Mouse (Mus musculus) erythroblast, embryonic 14.5 days (primary cell): ENCODE measurements around the gene Impg1. TPM values are rescaled to one million over a fixed set of nuclear protein-coding genes. Genes with fewer than 3 reads are reported as not detected.

Experiments used
- H3K27me3 ChIP-seq: 2 replicates; pipeline ENCODE4 v1.6.1; 2012; ENCODE audit warnings: inconsistent platforms; ENCODE audit not compliant: control insufficient read depth
- H3K36me3 ChIP-seq: 2 replicates; pipeline ENCODE4 v1.6.1; 2012; ENCODE audit warnings: mild to moderate bottlenecking, inconsistent platforms; ENCODE audit not compliant: control insufficient read depth
- H3K4me1 ChIP-seq: 2 replicates; pipeline ENCODE4 v1.6.1; 2012; ENCODE audit warnings: inconsistent platforms; ENCODE audit not compliant: control insufficient read depth
- H3K4me3 ChIP-seq: replicated peaks from 2 replicates; pipeline ENCODE3; 2012; ENCODE audit warnings: moderate library complexity, mild to moderate bottlenecking, inconsistent platforms
- H3K9me3 ChIP-seq: 2 replicates; pipeline ENCODE4 v1.6.1; 2012; ENCODE audit warnings: low read length, inconsistent platforms, mixed read lengths; ENCODE audit not compliant: control insufficient read depth
- GATA1 ChIP-seq: IDR thresholded peaks from 2 replicates; pipeline ENCODE4 v1.6.1; 2012; ENCODE audit warnings: low read length, inconsistent platforms, mixed read lengths
- TAL1 ChIP-seq: IDR thresholded peaks from 3 replicates; pipeline ENCODE4 v1.6.1; 2012; ENCODE audit warnings: low read length, inconsistent platforms, mixed read lengths
- polyA plus RNA-seq: library from polyadenylated mRNA; stranded (reverse); fragments of >175 nt; gene quantifications from 2 replicates; pipeline ENCODE4 v1.2.3, GENCODE M21; 2012

Gene Impg1
- polyA plus RNA-seq: 0.01 TPM in 1 of 2 replicates, not detected in the other

- TF ChIP-seq GATA1 (no peak), TAL1 (no peak)
- H3K4me1 ChIP-seq: no peaks in the 10 kb centered on the region
- peaks cover 2% of the 10 kb centered on the region; the same call in 1 of the 2 replicates for H3K9me3 ChIP-seq
These were observed at the start of gene Impg1 for GRCm38 (mm10) chr9:80465381-80465780. TSS of gene Impg1 (minus strand) at chr9:80465481.

DNA sequence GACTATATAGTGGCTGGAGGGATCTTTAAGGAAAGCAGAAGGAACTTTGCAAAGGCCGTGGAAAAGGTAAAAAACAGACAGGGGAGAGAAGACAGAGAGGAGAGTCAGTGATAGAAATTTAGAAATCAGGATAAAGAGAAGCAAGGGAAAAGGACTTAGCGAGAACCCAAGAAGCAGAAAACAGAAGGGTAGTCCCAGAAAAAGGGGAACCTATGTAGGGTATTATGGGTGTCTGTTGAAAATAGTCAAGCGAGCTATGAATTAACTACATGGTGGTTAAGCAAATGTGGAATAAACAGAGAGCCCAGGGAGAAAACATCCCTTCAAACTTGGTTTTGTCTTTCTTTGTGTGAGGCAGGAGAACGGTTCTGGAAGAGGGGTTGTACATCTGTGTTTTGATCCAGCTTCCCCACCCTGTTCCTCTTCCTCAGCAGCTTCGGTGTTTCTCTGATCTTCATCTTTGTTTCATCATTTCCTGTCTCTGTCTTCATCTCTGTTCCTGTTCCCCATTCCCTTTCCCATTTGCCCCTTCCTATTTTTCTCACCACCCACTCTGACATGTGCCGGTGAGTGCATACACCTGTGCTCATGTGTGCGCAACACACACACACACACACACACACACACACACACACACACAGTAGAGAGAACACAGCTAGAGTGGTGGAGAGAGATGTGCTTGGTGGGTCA lies 44.3 kb upstream of the Impg1 start:
- H3K9me3 ChIP-seq: peaks cover 2% of the 10 kb centered on the region; the same call in 1 of the 2 replicates
- H3K27me3 ChIP-seq: no peaks in the 10 kb centered on the region
- TF ChIP-seq GATA1: no peak
- no peak for TF ChIP-seq TAL1
- H3K4me1 ChIP-seq: no peaks in the 10 kb centered on the region
- no peak overlapping the region for H3K4me3 ChIP-seq
- no peaks in the 10 kb centered on the region for H3K36me3 ChIP-seq

More at GRCm38 (mm10) chr9:80465381-80465780, at the start of gene Impg1:
- H3K27me3 ChIP-seq: no peaks in the 10 kb centered on the region
- no peaks in the 10 kb centered on the region for H3K36me3 ChIP-seq
- no peak within 1 kb of the TSS for H3K4me3 ChIP-seq

GRCm38 (mm10) chr9:80504496-80505012 lies 39.3 kb upstream of the Impg1 start:
- TF ChIP-seq TAL1: no peak
- TF ChIP-seq GATA1: no peak
- Histone ChIP-seq H3K4me3 (no peak overlapping the region), H3K4me1 (no peaks in the 10 kb centered on the region), H3K36me3 (no peaks in the 10 kb centered on the region), H3K9me3 (peaks cover 2% of the 10 kb centered on the region; the same call in 1 of the 2 replicates), H3K27me3 (no peaks in the 10 kb centered on the region)

- H3K9me3 ChIP-seq: 0 out of 2 replicates have a peak, but pooled peaks cover 2% of the 10 kb centered on the region
- H3K4me3 ChIP-seq: no peak overlapping the region
- TF ChIP-seq TAL1 (no peak), GATA1 (no peak)
These were observed 26.3 kb upstream of the Impg1 start for GRCm38 (mm10) chr9:80491591-80491990.

DNA sequence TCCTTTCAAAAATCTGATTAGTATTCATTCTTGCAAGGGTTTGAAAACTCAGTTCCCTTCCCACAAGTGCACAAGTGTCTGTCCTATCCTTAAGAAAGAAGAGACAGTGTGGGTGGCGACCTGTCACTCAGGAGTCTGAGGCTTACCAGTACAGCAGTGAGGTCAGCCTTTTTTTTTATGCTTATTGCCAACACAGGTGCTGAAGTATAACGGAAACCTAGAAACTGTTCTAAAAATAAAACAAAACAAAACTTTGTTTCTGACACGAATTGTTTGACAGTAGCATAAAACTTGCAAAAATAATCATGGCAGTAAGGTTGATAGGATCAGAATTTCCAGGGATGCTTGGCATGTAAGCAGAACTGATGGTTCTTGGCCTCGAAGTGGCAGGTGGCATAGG lies 4.9 kb downstream of the Impg1 start:
- Histone ChIP-seq H3K9me3 (no peaks in the 10 kb centered on the region), H3K4me1 (no peaks in the 10 kb centered on the region), H3K4me3 (no peak overlapping the region), H3K36me3 (no peaks in the 10 kb centered on the region), H3K27me3 (no peaks in the 10 kb centered on the region)
- no peak for TF ChIP-seq GATA1
- TF ChIP-seq TAL1: no peak

More at GRCm38 (mm10) chr9:80491591-80491990, 26.3 kb upstream of the Impg1 start:
- Histone ChIP-seq H3K27me3 (no peaks in the 10 kb centered on the region), H3K4me1 (no peaks in the 10 kb centered on the region), H3K36me3 (no peaks in the 10 kb centered on the region)

DNA sequence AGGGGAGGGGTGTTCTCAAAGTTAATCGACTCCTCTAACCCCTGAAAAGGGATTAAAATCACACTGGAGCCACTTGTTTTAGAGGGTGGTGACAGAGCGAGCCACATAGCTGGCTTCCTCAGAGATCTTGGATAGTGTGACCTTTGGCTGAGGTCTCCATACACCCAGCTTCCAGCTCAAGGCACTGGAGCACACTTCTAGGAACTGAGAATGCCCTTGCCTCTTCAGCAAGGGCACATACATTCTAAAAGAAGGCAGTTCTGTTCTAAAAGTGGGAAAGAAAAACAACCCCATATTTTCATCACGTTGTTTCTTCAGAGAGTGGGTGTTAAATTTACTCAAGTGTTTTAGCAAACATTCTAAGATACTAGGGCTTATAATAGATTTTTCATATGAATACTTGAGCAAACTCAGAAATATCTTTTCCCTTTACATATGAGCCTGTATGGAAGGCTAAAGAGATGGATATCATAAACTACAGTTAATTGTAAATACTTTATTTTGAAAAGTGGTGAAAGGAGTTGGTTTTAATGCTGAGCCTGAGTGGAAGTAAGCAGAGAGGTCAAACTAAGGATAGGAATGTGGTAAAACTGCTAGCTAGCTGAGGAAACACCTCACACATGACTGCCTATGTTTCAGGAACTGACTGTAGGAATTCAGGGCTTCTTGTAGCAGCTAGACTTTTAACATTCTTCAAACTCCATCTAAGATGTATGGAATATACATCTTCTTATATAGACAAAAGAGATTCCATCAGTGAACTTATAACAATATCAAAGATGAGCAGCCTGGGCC lies 14.6 kb downstream of the Impg1 start:
- Histone ChIP-seq H3K27me3 (no peaks in the 10 kb centered on the region), H3K36me3 (no peaks in the 10 kb centered on the region), H3K4me1 (no peaks in the 10 kb centered on the region), H3K4me3 (no peak overlapping the region), H3K9me3 (no peaks in the 10 kb centered on the region)
- TF ChIP-seq TAL1: no peak
- TF ChIP-seq GATA1: no peak

GRCm38 (mm10) chr9:80441096-80441710 lies 24.1 kb downstream of the Impg1 start:
- H3K4me3 ChIP-seq: no peak overlapping the region
- TF ChIP-seq GATA1 (no peak), TAL1 (no peak)
- H3K36me3 ChIP-seq: no peaks in the 10 kb centered on the region
- H3K4me1 ChIP-seq: no peaks in the 10 kb centered on the region
- H3K27me3 ChIP-seq: no peaks in the 10 kb centered on the region
- no peaks in the 10 kb centered on the region for H3K9me3 ChIP-seq

GRCm38 (mm10) chr9:80391404-80391803 lies 73.9 kb downstream of the Impg1 start:
- Histone ChIP-seq H3K4me1 (no peaks in the 10 kb centered on the region), H3K9me3 (no peaks in the 10 kb centered on the region), H3K27me3 (no peaks in the 10 kb centered on the region), H3K4me3 (no peak overlapping the region), H3K36me3 (no peaks in the 10 kb centered on the region)
- TF ChIP-seq TAL1: no peak
- TF ChIP-seq GATA1: no peak

GRCm38 (mm10) chr9:80391002-80391401 lies 74.3 kb downstream of the Impg1 start:
- H3K27me3 ChIP-seq: no peaks in the 10 kb centered on the region
- TF ChIP-seq TAL1: no peak
- TF ChIP-seq GATA1: no peak
- H3K4me1 ChIP-seq: no peaks in the 10 kb centered on the region
- H3K4me3 ChIP-seq: no peak overlapping the region
- H3K9me3 ChIP-seq: no peaks in the 10 kb centered on the region
- no peaks in the 10 kb centered on the region for H3K36me3 ChIP-seq
